ENCODE assay signal across 16 mouse cellular contexts in the genomic region with DNA sequence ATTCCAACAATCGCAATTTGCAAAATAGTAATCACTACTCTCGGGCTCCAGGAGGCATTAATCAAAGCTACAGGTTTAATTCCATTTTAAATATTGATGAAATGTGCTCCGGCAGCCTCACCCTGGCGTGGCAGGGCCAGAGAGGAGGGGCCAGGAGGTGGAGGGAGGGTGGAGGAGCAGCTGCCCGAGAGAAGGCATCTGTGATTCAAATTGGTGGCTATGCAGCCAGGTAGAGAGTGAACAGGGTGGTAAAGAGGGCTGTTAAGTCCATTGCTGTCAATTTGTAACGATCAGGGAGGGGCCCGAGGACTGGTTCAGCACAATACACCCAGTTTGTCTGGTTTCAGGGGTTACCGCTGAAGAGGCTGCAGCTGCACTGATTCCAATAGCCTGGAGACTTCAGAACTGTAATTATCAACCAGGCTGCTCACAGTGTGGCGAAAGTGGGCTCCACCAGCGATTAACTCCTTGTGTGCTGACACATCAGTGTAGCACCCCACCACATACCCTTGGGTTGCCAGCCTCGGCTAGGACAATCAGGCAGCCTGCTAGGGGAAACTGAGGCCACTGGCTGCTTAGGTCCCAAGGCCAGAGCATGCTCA. TPM values are rescaled to one million over a fixed set of nuclear protein-coding genes. Genes with fewer than 3 reads are reported as not detected.
A peak's percentile ranks its signal among the peaks of the same experiment; 100 is the strongest.
DNase-seq lines count a peak whose midpoint lies in the region; ATAC-seq and TF ChIP-seq lines count a peak whose summit lies in the region.
"Had no signal": no experiment of that assay in that cellular context is flagged by ENCODE, and none has a peak within 500 bp of the region (broad histone marks: within the 10 kb centered on the region; RNA-seq: fewer than 3 reads in every experiment).

No protein-coding gene starts in this region.

- peak; percentile 41 for DNase-seq in embryo, embryonic 10 days (ENCODE audit: low spot score)
- no peak for DNase-seq in embryo, embryonic 11 days
- peak; percentile 9 for DNase-seq in R1 (ENCODE audit: low read depth, low spot score)
- no peak for DNase-seq in forebrain, postnatal 0 days
- DNase-seq in lung, adult 18-20 months, result no peak
- DNase-seq in ovary, postnatal 10 days (ENCODE audit: low spot score), result no peak
- DNase-seq in layer of hippocampus, postnatal 25 days (ENCODE audit: extremely low spot score in 1 of 2, low spot score in 1 of 2), result no peak
- DNase-seq: cerebellum, adult 11 months; gastrocnemius, postnatal 10 days; kidney, postnatal 14 days; right cerebral cortex, postnatal 25 days; thymus, adult 18-20 months had no signal

- WGBS in forebrain, postnatal 0 days, result 17% methylated on average over 11 of the region's 11 CpGs
- WGBS in midbrain, embryonic 13.5 days, result 26% methylated on average over 11 of the region's 11 CpGs

- 0 out of 2 replicates have a peak overlapping the region, but pooled peaks have one; percentile 28 for H3K9ac ChIP-seq in forebrain, postnatal 0 days
- H3K9ac ChIP-seq in midbrain, embryonic 13.5 days (replicated peaks), result no peak overlapping the region; the same call in 1 of the 2 replicates

- ATAC-seq in forebrain, postnatal 0 days, result peak; percentile 60
- peak; percentile 73 for ATAC-seq in midbrain, embryonic 13.5 days
- ATAC-seq: lung, postnatal 0 days had no signal

- no peaks in the 10 kb centered on the region for H3K36me3 ChIP-seq in forebrain, postnatal 0 days (ENCODE audit: insufficient read depth)
- H3K36me3 ChIP-seq in midbrain, embryonic 13.5 days, result no peaks in the 10 kb centered on the region

- no peak for TF ChIP-seq CTCF in forebrain, postnatal 0 days (IDR thresholded peaks at IDR 0.05; ENCODE audit: low read depth)

- H3K27me3 ChIP-seq in forebrain, postnatal 0 days (ENCODE audit: insufficient read depth, low read length), result no peaks in the 10 kb centered on the region
- no peaks in the 10 kb centered on the region for H3K27me3 ChIP-seq in midbrain, embryonic 13.5 days

- no peaks in the 10 kb centered on the region for H3K9me3 ChIP-seq in forebrain, postnatal 0 days (ENCODE audit: low read length)
- H3K9me3 ChIP-seq in midbrain, embryonic 13.5 days, result no peaks in the 10 kb centered on the region

- H3K4me3 ChIP-seq in forebrain, postnatal 0 days (ENCODE audit: low read depth, low read length), result no peak overlapping the region
- peak overlapping the region; percentile 7; the same call in 1 of the 2 replicates for H3K4me3 ChIP-seq in midbrain, embryonic 13.5 days (replicated peaks)
- H3K4me3 ChIP-seq: left cerebral cortex, adult 2 months had no signal

- 0 out of 2 replicates have a peak, but pooled peaks cover 6% of the 10 kb centered on the region for H3K4me1 ChIP-seq in forebrain, postnatal 0 days (ENCODE audit: insufficient read depth)
- peaks cover 11% of the 10 kb centered on the region for H3K4me1 ChIP-seq in midbrain, embryonic 13.5 days (replicated peaks)

- H3K27ac ChIP-seq in forebrain, postnatal 0 days (ENCODE audit: low read depth, low read length), result no peak overlapping the region
- H3K27ac ChIP-seq in midbrain, embryonic 13.5 days, result no peak overlapping the region
- H3K27ac ChIP-seq: left cerebral cortex, adult 2 months had no signal

- H3K4me2 ChIP-seq in forebrain, postnatal 0 days (ENCODE audit: low read depth), result peak overlapping the region; percentile 38
- peak overlapping the region; percentile 38 for H3K4me2 ChIP-seq in midbrain, embryonic 13.5 days (replicated peaks)

RNA-seq across cellular contexts. Expression of gene Lhx6, which starts 27.9 kb away (rescaled TPM):
- 55.9 and 83.5 TPM in 2 replicates for total RNA-seq in forebrain, postnatal 0 days (2014; rRNA removed)
- polyA plus RNA-seq in forebrain, postnatal 0 days (2015; fragmentation: Nextera tagmentation; extraction: Ambion mirVana), result 16.4 and 31.0 TPM in 2 replicates
- 3.0 and 3.6 TPM in 2 replicates for polyA plus RNA-seq in midbrain, embryonic 13.5 days (2015; fragmentation: Nextera tagmentation; extraction: Ambion mirVana)
- 10 to 100 TPM; 15.7 to 16.8 TPM for total RNA-seq in layer of hippocampus, postnatal 25 days (2021)

RNA-seq across cellular contexts. Expression of gene Morn5, which starts 28.0 kb away (rescaled TPM):
- total RNA-seq in forebrain, postnatal 0 days (2014; rRNA removed), result 1.0 and 2.2 TPM in 2 replicates
- 3.9 and 4.4 TPM in 2 replicates for polyA plus RNA-seq in forebrain, postnatal 0 days (2015; fragmentation: Nextera tagmentation; extraction: Ambion mirVana)
- 1.1 and 1.2 TPM in 2 replicates for polyA plus RNA-seq in midbrain, embryonic 13.5 days (2015; fragmentation: Nextera tagmentation; extraction: Ambion mirVana)
- total RNA-seq in layer of hippocampus, postnatal 25 days (2021), result 1 to 10 TPM in 1 of 2 experiments, under 1 TPM in 1; 0.66 to 1.5 TPM
- total RNA-seq: gastrocnemius, postnatal 10 days had no signal
- polyA plus RNA-seq: heart, postnatal 0 days had no signal

RNA-seq across cellular contexts. Expression of gene Ndufa8, which starts 28.1 kb away (rescaled TPM):
- total RNA-seq in forebrain, postnatal 0 days (2014; rRNA removed), result 74.0 and 111 TPM in 2 replicates
- 333 and 372 TPM in 2 replicates for polyA plus RNA-seq in forebrain, postnatal 0 days (2015; fragmentation: Nextera tagmentation; extraction: Ambion mirVana)
- polyA plus RNA-seq in midbrain, embryonic 13.5 days (2015; fragmentation: Nextera tagmentation; extraction: Ambion mirVana), result 238 and 239 TPM in 2 replicates
- 100 to 1,000 TPM; 184 to 222 TPM for total RNA-seq in layer of hippocampus, postnatal 25 days (2021)

RNA-seq across cellular contexts. Expression of gene Mrrf, which starts 58.9 kb away (rescaled TPM):
- 14.0 and 17.0 TPM in 2 replicates for total RNA-seq in forebrain, postnatal 0 days (2014; rRNA removed)
- 12.9 and 21.9 TPM in 2 replicates for polyA plus RNA-seq in forebrain, postnatal 0 days (2015; fragmentation: Nextera tagmentation; extraction: Ambion mirVana)
- 23.0 and 24.5 TPM in 2 replicates for polyA plus RNA-seq in midbrain, embryonic 13.5 days (2015; fragmentation: Nextera tagmentation; extraction: Ambion mirVana)
- total RNA-seq in layer of hippocampus, postnatal 25 days (2021), result 10 to 100 TPM; 16.7 to 17.0 TPM

RNA-seq across cellular contexts. Expression of gene Rbm18, which starts 59.3 kb away (rescaled TPM):
- total RNA-seq in forebrain, postnatal 0 days (2014; rRNA removed), result 54.6 and 61.4 TPM in 2 replicates
- 86.4 and 98.7 TPM in 2 replicates for polyA plus RNA-seq in forebrain, postnatal 0 days (2015; fragmentation: Nextera tagmentation; extraction: Ambion mirVana)
- polyA plus RNA-seq in midbrain, embryonic 13.5 days (2015; fragmentation: Nextera tagmentation; extraction: Ambion mirVana), result 159 and 168 TPM in 2 replicates
- total RNA-seq in layer of hippocampus, postnatal 25 days (2021), result 10 to 100 TPM; 48.1 to 51.6 TPM

Comparison
In these comparisons a context has a peak if more than half of its experiments do, and no peak if none do; other contexts are left out.
1. DNase-seq: peak in embryo, embryonic 10 days (single experiment) and R1 (single experiment); none in embryo, embryonic 11 days (single experiment), forebrain, postnatal 0 days (single experiment), lung, adult 18-20 months (0 of 2), ovary, postnatal 10 days (single experiment) and layer of hippocampus, postnatal 25 days (0 of 2).